Mouse (Mus musculus): ENCODE measurements around the gene Wfdc12. TPM values are rescaled to one million over a fixed set of nuclear protein-coding genes. Genes with fewer than 3 reads are reported as not detected.

Gene Wfdc12
- total RNA-seq, 2 experiments from 2014 or later, result not detected

- peak in 1 of 2 experiments; percentile 56 for DNase-seq (ENCODE audit: extremely low spot score in 1 of 2, low spot score in 1 of 2)
Measured at GRCm38 (mm10) chr2:164180124-164180523, 10.3 kb downstream of the Wfdc12 start.

DNA sequence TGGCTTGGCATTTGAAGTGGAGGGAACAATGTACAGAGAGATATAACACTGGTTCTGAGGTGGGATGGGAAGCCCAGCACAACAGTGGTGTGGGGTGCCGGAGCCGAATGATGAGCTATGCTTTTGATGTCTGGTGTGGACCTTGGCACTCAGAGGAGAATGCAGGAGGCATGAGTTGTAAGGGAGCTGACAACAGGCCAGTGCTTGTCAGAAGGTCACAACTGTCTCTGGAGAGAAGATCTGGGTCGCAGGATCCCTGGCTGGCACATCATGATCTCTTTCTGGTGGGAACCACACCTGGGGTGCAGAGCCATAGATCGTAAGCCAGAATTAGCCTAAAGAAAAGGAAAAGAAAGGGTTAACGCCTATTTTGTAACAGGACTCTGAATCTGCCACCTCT, 12.6 kb downstream of the Wfdc12 start:
- DNase-seq (ENCODE audit: extremely low spot score in 1 of 2, low spot score in 1 of 2), result no peak

DNA sequence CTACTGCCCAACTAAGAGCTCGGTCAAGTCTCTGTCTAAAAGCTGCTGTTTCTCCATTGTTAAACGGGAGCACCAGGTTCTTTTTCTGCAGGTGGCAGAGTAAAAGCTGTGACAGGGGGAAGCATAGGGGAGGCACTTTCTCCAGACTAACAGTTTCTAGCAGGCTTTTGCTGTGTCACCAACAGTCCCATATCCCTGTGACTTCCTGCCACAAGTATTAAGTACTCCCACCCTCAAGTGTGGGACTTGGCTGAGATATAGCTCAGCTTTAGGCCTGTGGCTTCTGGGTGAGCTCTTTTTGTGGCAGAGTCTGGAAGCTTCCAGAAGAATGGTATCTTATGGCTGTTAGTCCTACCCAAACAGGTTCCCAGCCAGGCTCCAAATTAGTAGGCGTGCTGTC, 14.6 kb downstream of the Wfdc12 start:
- DNase-seq (ENCODE audit: extremely low spot score in 1 of 2, low spot score in 1 of 2), result no peak

GRCm38 (mm10) chr2:164174649-164175395, 15.6 kb downstream of the Wfdc12 start:
- peak; percentile 36 for DNase-seq (ENCODE audit: extremely low spot score in 1 of 2, low spot score in 1 of 2)

DNA sequence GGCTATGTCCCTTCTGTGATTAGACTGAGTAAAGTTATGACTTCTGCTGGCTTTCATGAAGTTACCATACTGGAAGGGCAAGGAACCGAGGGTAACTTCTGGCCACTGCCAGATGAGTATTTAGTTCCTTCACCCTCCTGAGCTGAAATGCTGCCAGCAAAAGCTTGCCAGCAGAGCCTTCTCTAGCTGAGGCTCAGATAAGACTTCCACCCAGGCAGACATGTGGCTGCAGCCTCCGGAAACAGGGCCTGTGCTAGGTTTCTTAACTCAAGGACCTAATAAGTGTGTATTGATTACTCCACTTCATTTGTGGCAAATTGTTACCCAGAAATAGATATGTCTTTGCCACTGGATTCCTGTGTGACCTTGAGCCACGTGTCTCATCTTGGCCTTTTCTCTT, 17.0 kb downstream of the Wfdc12 start:
- no peak for DNase-seq (ENCODE audit: extremely low spot score in 1 of 2, low spot score in 1 of 2)

- no peak for DNase-seq (ENCODE audit: extremely low spot score in 1 of 2, low spot score in 1 of 2)
Measured at GRCm38 (mm10) chr2:164170902-164171301, 19.5 kb downstream of the Wfdc12 start, which contains the start of gene Kcns1. Gene Kcns1, minus strand, starts transcription at chr2:164171113.

DNA sequence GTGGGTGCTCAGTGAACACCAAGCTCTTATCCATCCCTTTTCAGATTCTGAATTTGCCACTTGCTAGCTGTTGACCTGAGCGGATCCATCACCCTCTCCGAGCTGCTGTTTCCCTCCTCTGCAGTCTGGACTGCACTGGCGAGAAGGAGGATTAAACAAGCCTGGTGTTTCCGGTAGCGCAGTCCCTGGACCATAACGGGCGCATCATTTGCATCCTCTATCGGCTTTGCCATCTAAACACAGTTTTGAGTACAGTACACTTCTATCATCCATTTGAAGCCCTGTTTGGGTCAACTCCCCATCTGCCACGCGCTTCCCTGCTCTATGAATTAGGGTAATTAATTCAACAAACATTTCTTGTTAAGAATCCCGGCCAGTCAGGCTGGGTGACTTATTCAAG, 20.1 kb downstream of the Wfdc12 start:
- no peak for DNase-seq (ENCODE audit: extremely low spot score in 1 of 2, low spot score in 1 of 2)

DNA sequence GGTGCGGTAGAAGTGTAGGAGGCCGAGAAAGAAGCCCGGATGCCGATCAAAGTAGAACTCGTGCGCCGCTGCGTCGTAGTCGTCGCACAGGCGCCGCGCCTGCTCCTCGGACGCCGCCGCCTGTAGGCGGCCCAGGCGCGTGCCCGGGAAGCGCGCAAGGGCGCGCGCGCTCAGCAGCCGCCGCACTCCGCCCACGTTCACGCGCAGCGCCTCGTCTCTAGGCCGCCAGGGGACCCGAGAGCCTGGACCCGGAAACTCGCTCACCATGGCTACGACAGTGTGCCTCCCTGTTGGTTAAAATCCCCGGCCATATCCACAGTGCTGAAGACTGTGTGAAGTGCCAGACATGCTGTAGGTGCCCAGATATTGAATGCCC, 21.8 kb downstream of the Wfdc12 start:
- no peak for DNase-seq (ENCODE audit: extremely low spot score in 1 of 2, low spot score in 1 of 2)

- DNase-seq (ENCODE audit: extremely low spot score in 1 of 2, low spot score in 1 of 2), result peak in 1 of 2 experiments; percentile 29
Measured at GRCm38 (mm10) chr2:164167752-164168570, 22.4 kb downstream of the Wfdc12 start.

DNA sequence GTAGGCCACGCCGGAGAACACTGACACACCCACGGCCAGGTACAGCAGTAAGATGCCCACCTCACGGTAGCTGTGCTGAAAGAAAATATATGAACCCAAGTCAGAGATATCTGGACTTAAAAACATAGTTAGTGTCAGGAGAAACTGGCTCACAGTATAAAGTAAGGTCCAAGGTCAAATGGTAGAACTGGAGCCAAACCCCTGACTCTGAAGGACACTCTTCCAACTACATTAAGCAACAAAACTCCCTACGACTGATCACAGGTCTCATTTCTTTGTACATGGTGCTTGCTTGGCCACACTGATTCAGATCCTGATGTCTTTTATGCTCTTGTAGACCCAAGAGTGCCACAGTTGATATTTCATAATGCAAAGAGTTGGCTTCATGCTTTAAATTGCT, 25.5 kb downstream of the Wfdc12 start:
- DNase-seq (ENCODE audit: extremely low spot score in 1 of 2, low spot score in 1 of 2), result no peak

- DNase-seq (ENCODE audit: extremely low spot score in 1 of 2, low spot score in 1 of 2), result no peak
Measured at GRCm38 (mm10) chr2:164161515-164162055, 28.8 kb downstream of the Wfdc12 start.

GRCm38 (mm10) chr2:164158838-164159237, 31.6 kb downstream of the Wfdc12 start:
- no peak for DNase-seq (ENCODE audit: extremely low spot score in 1 of 2, low spot score in 1 of 2)

GRCm38 (mm10) chr2:164156158-164156557, 34.2 kb downstream of the Wfdc12 start:
- no peak for DNase-seq (ENCODE audit: extremely low spot score in 1 of 2, low spot score in 1 of 2)

DNA sequence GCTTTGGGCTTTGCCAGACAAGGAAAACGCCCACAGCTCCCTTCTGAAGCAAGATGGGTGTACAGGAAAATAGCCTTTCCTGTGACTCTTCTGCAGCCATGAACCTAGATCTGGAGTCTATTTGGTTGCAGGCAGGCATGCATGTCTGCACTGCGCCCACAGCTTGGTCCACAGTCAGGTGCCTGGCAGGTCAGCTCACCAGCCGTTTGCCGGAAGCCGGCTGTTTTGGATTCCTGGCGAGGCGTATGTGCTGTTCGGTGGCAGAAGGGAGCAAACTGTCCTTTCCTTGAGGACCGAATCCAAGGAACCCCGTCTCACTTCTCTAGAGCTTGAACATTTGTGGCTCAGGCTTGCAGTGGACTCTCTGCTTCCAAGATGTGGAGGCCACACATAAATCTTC, 36.4 kb downstream of the Wfdc12 start:
- DNase-seq (ENCODE audit: extremely low spot score in 1 of 2, low spot score in 1 of 2), result no peak

DNA sequence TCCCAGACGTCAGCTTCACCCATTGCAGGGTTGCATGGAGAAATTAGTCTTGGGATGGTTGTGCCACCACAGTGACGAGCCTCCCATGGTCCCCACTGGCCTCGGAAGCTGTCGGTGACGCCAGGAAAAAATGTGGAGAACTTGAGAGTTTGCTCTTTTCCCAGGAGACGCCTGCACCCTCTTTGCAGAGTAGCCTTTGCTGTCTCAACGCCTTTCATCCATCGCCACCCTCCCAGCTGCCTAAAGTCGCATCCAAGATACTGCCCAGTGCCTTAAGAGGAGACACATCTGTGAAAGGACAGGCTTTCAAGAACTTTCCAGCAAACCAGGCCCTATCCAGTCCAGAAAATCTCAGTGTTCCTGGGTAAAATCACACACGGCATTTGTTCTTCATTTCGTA, 38.1 kb downstream of the Wfdc12 start:
- no peak for DNase-seq (ENCODE audit: extremely low spot score in 1 of 2, low spot score in 1 of 2)

GRCm38 (mm10) chr2:164150086-164150760, 40.2 kb downstream of the Wfdc12 start:
- DNase-seq (ENCODE audit: extremely low spot score in 1 of 2, low spot score in 1 of 2), result no peak

DNA sequence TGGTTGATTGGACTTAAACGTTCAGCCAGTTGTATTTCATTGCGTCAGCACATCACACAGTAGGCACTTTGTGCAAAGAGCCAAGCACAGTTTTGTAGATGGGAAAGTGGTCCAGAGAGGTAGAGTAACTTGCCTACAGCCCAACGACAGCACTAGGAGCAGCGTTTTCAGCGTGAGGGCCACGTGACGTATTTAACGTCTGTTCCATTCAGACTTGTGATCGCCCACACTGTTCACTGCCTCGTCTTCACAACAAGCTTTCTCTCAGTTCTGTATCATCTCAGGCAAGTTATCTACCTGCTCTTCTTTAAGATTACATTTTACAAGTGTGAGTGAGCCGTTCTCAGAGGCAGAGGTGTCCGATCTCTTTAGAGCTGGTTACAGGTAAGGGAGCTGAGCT, 43.9 kb downstream of the Wfdc12 start:
- DNase-seq (ENCODE audit: extremely low spot score in 1 of 2, low spot score in 1 of 2), result no peak

GRCm38 (mm10) chr2:164144541-164144940, 45.9 kb downstream of the Wfdc12 start:
- DNase-seq (ENCODE audit: extremely low spot score in 1 of 2, low spot score in 1 of 2), result no peak

DNA sequence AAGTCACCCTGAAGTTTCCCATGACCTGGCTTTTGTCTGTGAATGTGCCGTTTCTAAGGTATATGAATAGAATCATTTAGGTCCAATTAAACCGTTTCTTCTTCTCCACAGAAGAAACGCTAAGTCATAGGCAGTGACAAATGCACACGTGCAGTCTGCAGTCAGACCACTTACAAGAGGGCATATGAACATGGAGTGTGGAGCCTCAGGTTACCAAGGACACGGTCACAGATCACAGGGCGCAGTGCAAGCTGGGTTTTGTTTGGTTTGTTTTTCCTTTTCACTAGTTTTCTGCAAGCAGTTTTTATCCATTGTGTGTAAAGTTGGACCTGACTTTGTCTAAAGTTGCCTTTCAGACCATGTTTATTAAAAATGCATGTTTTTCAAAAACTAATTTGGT, 46.4 kb downstream of the Wfdc12 start:
- DNase-seq (ENCODE audit: extremely low spot score in 1 of 2, low spot score in 1 of 2), result no peak

DNA sequence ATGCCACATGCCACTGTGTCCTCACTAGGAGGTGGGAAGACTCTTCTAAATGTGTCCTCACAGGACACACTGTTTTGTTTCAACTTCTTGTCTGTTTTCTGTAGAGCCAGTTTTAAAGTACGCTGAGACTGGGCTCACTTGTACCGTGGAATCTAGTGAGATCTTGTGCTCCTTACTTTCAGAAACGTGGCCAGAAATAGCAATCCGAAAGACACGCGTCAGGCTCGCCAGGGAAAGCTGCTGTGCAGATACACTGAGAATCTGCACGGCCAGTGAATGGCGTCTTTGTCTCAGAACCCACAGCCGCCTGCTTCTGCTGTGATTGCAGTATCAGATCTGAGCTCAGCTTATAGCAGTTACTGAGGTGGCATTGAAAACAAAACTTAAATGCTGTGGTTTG, 48.4 kb downstream of the Wfdc12 start:
- DNase-seq (ENCODE audit: extremely low spot score in 1 of 2, low spot score in 1 of 2), result no peak

Measured in layer of hippocampus, postnatal 25 days (tissue).